Mouse (Mus musculus): ENCODE data around the gene St5. TPM values are rescaled to one million over a fixed set of nuclear protein-coding genes. Genes with fewer than 3 reads are reported as not detected.
A peak's percentile ranks its signal among the peaks of the same experiment; 100 is the strongest.

Gene St5
- polyA plus RNA-seq, 1 experiment from 2014 or later: 38.7 TPM

DNA sequence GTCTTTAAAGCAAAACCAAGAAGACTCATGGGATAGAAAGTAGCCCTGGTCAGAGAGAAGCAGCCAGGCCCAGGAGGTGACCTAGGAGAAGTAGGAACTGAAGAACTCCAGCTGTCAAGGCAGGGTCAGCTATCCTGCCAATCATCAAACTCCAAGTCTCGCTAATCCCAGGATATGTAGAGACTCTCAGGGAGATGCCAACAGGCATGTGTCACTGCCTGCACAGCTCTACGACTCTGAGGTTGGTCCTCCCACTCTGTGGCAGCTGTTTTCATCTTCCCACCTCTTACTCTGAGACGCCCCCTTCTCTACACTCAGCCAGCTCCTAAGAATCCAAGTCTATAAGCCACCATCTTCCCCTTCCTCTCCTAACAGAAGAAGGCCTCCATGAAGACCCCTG is 170.7 kb downstream of the St5 start:
- no peaks in the 10 kb centered on the region for H3K27me3 ChIP-seq (replicated peaks; ENCODE audit: control insufficient read depth, insufficient read depth, low read length)
- H3K4me3 ChIP-seq (ENCODE audit: low read depth, low read length): no peak overlapping the region
- H3K36me3 ChIP-seq (ENCODE audit: control insufficient read depth, insufficient read depth, low read length): peaks cover 10% of the 10 kb centered on the region
- H3K27ac ChIP-seq (ENCODE audit: low read depth, low read length): no peak overlapping the region
- H3K4me1 ChIP-seq (replicated peaks; ENCODE audit: control insufficient read depth, insufficient read depth, low read length): 0 out of 2 replicates have a peak, but pooled peaks cover 5% of the 10 kb centered on the region
- 67% methylated on average over 3 of the region's 3 CpGs for whole genome bisulfite sequencing
- H3K9ac ChIP-seq (ENCODE audit: low read depth, low read length): no peak overlapping the region
- ATAC-seq (replicated peaks; ENCODE audit: low FRiP score) (no peak), DNase-seq (ENCODE audit: low spot score) (no peak)
- H3K9me3 ChIP-seq (ENCODE audit: control insufficient read depth, low read length): no peaks in the 10 kb centered on the region
- no peak overlapping the region for H3K4me2 ChIP-seq

DNA sequence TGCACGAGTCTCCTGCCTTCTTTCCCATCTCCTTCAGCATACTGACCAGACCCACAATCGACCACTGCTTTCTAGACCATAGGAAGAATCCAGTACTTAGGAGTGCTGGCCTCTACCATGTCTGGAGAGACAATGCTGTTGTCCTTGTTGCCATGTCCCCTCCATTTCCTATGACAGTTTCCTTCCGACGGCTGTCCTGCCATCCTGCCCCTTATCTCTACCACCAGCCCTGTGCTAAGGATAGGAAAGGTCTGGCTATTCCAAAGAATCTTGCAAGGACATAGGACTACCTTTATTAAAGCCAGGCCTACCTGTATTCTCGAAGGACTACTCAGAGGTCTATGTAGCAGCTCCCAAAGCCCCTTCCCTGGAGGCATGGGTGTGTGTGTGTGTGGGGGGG is 171.9 kb downstream of the St5 start:
- Histone ChIP-seq H3K4me2 (no peak overlapping the region), H3K9ac (ENCODE audit: low read depth, low read length) (no peak overlapping the region), H3K9me3 (ENCODE audit: control insufficient read depth, low read length) (no peaks in the 10 kb centered on the region), H3K4me3 (ENCODE audit: low read depth, low read length) (no peak overlapping the region), H3K36me3 (ENCODE audit: control insufficient read depth, insufficient read depth, low read length) (peaks cover 8% of the 10 kb centered on the region), H3K27ac (ENCODE audit: low read depth, low read length) (0 out of 2 replicates have a peak overlapping the region, but pooled peaks have one; percentile 3), H3K27me3 (replicated peaks; ENCODE audit: control insufficient read depth, insufficient read depth, low read length) (no peaks in the 10 kb centered on the region), H3K4me1 (replicated peaks; ENCODE audit: control insufficient read depth, insufficient read depth, low read length) (0 out of 2 replicates have a peak, but pooled peaks cover 5% of the 10 kb centered on the region)
- WGBS: 48% methylated on average over 5 of the region's 5 CpGs
- DNase-seq (ENCODE audit: low spot score) (no peak), ATAC-seq (replicated peaks; ENCODE audit: low FRiP score) (0 out of 2 replicates have a peak, but pooled peaks have one; percentile 44)

DNA sequence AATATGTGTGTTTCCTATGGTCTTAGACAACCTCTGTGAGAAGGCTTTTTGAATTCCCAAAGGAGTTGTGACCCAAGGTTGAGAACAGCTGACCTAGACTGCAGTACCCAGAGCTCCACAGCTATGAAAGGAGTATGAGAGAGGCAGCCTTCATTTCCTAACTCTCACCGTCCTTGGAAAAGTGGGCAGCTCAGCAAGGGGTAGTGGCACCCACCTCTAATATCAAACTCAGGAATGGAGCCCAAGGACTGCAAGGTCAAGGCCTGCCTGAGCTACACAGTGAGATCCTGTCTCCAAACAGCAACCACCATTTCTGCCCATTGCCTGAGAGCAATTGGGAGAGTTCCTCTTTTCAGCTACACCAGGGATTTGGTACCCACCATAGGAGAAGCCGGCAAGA is 173.7 kb downstream of the St5 start:
- ATAC-seq (replicated peaks; ENCODE audit: low FRiP score) (no peak), DNase-seq (ENCODE audit: low spot score) (no peak)
- Histone ChIP-seq H3K27me3 (replicated peaks; ENCODE audit: control insufficient read depth, insufficient read depth, low read length) (no peaks in the 10 kb centered on the region), H3K9ac (ENCODE audit: low read depth, low read length) (no peak overlapping the region), H3K36me3 (ENCODE audit: control insufficient read depth, insufficient read depth, low read length) (peaks cover 10% of the 10 kb centered on the region; the same call in 1 of the 2 replicates), H3K27ac (ENCODE audit: low read depth, low read length) (no peak overlapping the region), H3K4me3 (ENCODE audit: low read depth, low read length) (no peak overlapping the region), H3K9me3 (ENCODE audit: control insufficient read depth, low read length) (no peaks in the 10 kb centered on the region), H3K4me1 (replicated peaks; ENCODE audit: control insufficient read depth, insufficient read depth, low read length) (0 out of 2 replicates have a peak, but pooled peaks cover 5% of the 10 kb centered on the region), H3K4me2 (no peak overlapping the region)
- 69% methylated on average over 2 of the region's 2 CpGs for WGBS

DNA sequence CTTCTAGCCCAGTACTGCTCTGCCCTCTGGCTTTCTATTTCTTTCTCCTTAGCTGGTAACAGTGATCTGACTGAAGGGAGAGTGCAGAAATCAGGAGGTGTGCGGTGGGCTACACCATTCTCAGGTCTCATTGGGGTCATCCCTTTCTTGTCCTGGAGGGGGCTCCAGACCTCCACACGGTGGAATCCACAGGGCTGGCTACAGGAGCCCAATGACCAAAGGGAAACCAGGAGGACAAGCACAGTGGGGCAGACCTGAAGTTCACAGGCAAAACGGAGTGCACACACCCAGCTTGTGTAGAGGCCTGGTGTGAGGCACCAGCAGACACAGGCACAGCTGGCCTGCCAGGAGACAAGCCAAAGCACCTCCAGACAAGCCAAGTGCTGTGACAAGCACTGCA is 175.0 kb downstream of the St5 start:
- H3K4me2 ChIP-seq: no peak overlapping the region
- H3K9ac ChIP-seq (ENCODE audit: low read depth, low read length): no peak overlapping the region
- no peaks in the 10 kb centered on the region for H3K9me3 ChIP-seq (ENCODE audit: control insufficient read depth, low read length)
- H3K27me3 ChIP-seq (replicated peaks; ENCODE audit: control insufficient read depth, insufficient read depth, low read length): no peaks in the 10 kb centered on the region
- DNase-seq (ENCODE audit: low spot score) (peak; percentile 55), ATAC-seq (replicated peaks; ENCODE audit: low FRiP score) (0 out of 2 replicates have a peak, but pooled peaks have one; percentile 5)
- no peak overlapping the region for H3K27ac ChIP-seq (ENCODE audit: low read depth, low read length)
- H3K36me3 ChIP-seq (ENCODE audit: control insufficient read depth, insufficient read depth, low read length): peaks cover 19% of the 10 kb centered on the region; the same call in 1 of the 2 replicates
- H3K4me3 ChIP-seq (ENCODE audit: low read depth, low read length): no peak overlapping the region
- whole genome bisulfite sequencing: 27% methylated on average over 3 of the region's 3 CpGs
- 0 out of 2 replicates have a peak, but pooled peaks cover 5% of the 10 kb centered on the region for H3K4me1 ChIP-seq (replicated peaks; ENCODE audit: control insufficient read depth, insufficient read depth, low read length)

DNA sequence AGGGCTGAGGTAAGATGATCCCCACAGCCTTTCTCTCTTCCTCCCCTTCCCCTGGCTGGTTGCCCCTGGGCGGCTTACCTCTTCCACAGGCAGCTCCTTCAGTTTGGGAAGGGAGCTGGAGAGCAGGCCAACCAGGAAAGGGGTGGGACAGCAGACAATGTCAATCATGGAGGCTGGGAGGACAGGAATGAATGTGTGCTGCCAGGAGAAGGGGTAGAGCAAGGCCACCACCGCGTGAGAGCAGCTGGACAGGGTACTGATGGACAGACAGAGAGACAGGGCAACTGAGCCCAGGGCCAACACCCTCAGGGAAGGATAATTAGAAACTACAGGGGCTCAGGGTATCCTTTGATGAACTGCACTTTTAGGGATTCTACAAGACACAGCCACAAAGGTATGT is 175.9 kb downstream of the St5 start:
- peaks cover 5% of the 10 kb centered on the region; the same call in 1 of the 2 replicates for H3K4me1 ChIP-seq (replicated peaks; ENCODE audit: control insufficient read depth, insufficient read depth, low read length)
- DNase-seq (ENCODE audit: low spot score) (no peak), ATAC-seq (replicated peaks; ENCODE audit: low FRiP score) (no peak)
- H3K36me3 ChIP-seq (ENCODE audit: control insufficient read depth, insufficient read depth, low read length): peaks cover 26% of the 10 kb centered on the region
- H3K27me3 ChIP-seq (replicated peaks; ENCODE audit: control insufficient read depth, insufficient read depth, low read length): no peaks in the 10 kb centered on the region
- 76% methylated on average over 3 of the region's 3 CpGs for WGBS
- H3K4me2 ChIP-seq: no peak overlapping the region
- no peak overlapping the region for H3K9ac ChIP-seq (ENCODE audit: low read depth, low read length)
- no peaks in the 10 kb centered on the region for H3K9me3 ChIP-seq (ENCODE audit: control insufficient read depth, low read length)
- no peak overlapping the region for H3K27ac ChIP-seq (ENCODE audit: low read depth, low read length)
- H3K4me3 ChIP-seq (ENCODE audit: low read depth, low read length): no peak overlapping the region

DNA sequence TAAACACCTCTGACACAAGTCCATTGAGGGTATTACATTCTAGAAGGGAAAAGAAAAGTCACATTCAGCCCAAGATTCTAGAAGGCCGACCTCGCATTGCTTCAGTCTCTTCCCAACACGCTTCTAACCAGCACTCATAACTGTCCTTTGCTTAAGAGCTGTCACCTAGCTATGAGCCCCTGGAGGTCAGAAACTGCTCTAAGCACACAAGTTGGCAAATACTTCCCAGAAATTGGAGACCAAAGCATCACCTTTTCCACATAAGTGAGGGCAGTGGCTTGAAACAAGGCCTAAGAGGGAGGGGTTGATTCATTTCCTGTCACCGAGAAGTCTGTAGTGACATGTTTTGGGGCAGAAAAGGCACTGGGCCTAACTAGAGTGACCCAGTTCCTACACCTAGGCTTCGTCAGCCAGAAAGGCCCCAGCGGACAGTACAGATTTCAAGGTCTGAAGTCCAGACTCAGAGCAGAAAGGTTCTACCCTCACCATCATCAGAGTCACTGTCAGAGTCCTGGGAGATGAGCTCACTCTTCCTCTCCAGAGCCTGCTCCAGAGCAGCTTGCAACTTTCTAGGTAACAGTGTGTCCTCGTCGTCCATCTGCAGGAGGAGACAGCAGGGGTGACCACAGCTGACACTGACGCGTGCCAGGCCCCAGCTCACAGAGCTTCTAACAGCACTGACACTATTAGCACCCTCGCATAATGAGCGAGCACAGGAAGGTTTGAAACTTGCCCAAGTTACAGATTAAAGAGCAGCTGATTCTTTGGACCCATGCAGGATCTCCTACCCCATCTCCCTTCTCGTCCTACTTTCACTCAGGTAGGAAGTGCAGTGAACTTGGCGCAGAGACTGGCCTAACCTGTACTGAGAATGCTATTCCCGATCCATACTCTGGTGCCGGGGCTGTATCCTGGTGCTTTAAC is 177.4 kb downstream of the St5 start:
- ATAC-seq (replicated peaks; ENCODE audit: low FRiP score) (no peak), DNase-seq (ENCODE audit: low spot score) (no peak)
- Histone ChIP-seq H3K9me3 (ENCODE audit: control insufficient read depth, low read length) (no peaks in the 10 kb centered on the region), H3K9ac (ENCODE audit: low read depth, low read length) (no peak overlapping the region), H3K27ac (ENCODE audit: low read depth, low read length) (peak overlapping the region; percentile 8; the same call in 1 of the 2 replicates), H3K4me3 (ENCODE audit: low read depth, low read length) (no peak overlapping the region), H3K4me1 (replicated peaks; ENCODE audit: control insufficient read depth, insufficient read depth, low read length) (peaks cover 5% of the 10 kb centered on the region), H3K27me3 (replicated peaks; ENCODE audit: control insufficient read depth, insufficient read depth, low read length) (no peaks in the 10 kb centered on the region), H3K36me3 (ENCODE audit: control insufficient read depth, insufficient read depth, low read length) (peaks cover 41% of the 10 kb centered on the region), H3K4me2 (no peak overlapping the region)
- WGBS: 72% methylated on average over 16 of the region's 16 CpGs

DNA sequence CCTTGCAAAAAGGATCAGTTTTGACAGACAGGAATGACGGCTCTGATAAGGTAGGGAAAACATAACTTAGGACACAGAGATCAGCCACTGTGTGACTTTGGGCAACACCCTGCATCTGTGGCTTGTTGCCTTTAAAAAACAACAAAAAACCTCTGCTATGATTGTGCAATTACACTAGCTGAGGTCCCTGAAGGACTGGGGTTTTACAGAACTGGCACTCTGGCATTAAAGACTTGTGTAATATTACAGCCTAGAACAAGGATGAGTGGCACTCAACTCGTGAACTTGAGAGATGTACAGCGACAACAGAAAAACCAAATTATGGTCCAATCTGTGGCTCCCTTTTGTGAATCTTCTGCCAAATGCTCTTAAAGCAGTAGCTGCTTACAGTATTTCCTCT is 178.6 kb downstream of the St5 start:
- 85% methylated on average over 3 of the region's 3 CpGs for WGBS
- H3K9me3 ChIP-seq (ENCODE audit: control insufficient read depth, low read length): no peaks in the 10 kb centered on the region
- peaks cover 7% of the 10 kb centered on the region for H3K4me1 ChIP-seq (replicated peaks; ENCODE audit: control insufficient read depth, insufficient read depth, low read length)

DNA sequence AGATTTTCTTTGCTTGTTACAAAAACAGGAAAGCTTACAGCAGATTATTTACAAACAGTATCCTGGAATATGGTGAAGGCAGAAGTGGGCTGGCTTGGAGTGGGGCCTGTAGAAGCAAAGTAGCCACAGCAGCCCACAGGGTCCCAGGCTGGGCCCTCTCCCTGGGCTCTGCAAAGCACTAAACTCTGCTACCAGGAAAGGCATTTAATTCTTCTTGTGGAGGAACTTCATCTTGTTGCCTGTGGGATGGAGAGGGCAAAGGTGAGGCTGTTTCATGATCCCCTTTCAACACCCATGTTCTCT is 179.0 kb downstream of the St5 start:
- H3K27ac ChIP-seq (ENCODE audit: low read depth, low read length): no peak overlapping the region; the same call in 1 of the 2 replicates
- peaks cover 7% of the 10 kb centered on the region for H3K4me1 ChIP-seq (replicated peaks; ENCODE audit: control insufficient read depth, insufficient read depth, low read length)
- no peak overlapping the region for H3K4me2 ChIP-seq
- H3K27me3 ChIP-seq (replicated peaks; ENCODE audit: control insufficient read depth, insufficient read depth, low read length): no peaks in the 10 kb centered on the region
- ATAC-seq (replicated peaks; ENCODE audit: low FRiP score): no peak
- DNase-seq (ENCODE audit: low spot score): no peak
- H3K4me3 ChIP-seq (ENCODE audit: low read depth, low read length): no peak overlapping the region
- H3K9ac ChIP-seq (ENCODE audit: low read depth, low read length): no peak overlapping the region
- H3K36me3 ChIP-seq (ENCODE audit: control insufficient read depth, insufficient read depth, low read length): peaks cover 45% of the 10 kb centered on the region
- H3K9me3 ChIP-seq (ENCODE audit: control insufficient read depth, low read length): no peaks in the 10 kb centered on the region

More for the DNA sequence above, 178.6 kb downstream of the St5 start:
- DNase-seq (ENCODE audit: low spot score): no peak
- Histone ChIP-seq H3K27me3 (replicated peaks; ENCODE audit: control insufficient read depth, insufficient read depth, low read length) (no peaks in the 10 kb centered on the region), H3K9ac (ENCODE audit: low read depth, low read length) (no peak overlapping the region), H3K4me3 (ENCODE audit: low read depth, low read length) (no peak overlapping the region), H3K36me3 (ENCODE audit: control insufficient read depth, insufficient read depth, low read length) (peaks cover 45% of the 10 kb centered on the region), H3K27ac (ENCODE audit: low read depth, low read length) (no peak overlapping the region), H3K4me2 (no peak overlapping the region)
- ATAC-seq (replicated peaks; ENCODE audit: low FRiP score): no peak

Measured in liver, embryonic 11.5 days (tissue).